Mouse (Mus musculus) urinary bladder, postnatal 25 days (tissue): Measurements from ENCODE around the gene Snapc4.
A peak's percentile ranks its signal among the peaks of the same experiment; 100 is the strongest.
"Not testable (repeated sequence)": the region's sequence is repeated elsewhere in the genome, so short reads cannot be mapped to it uniquely, and the experiment has no call there.

Experiments
- DNase-seq: peaks from one replicate; pipeline ENCODE4 v3.0.0; 2022; ENCODE audit warnings: low spot score

Snapc4 gene

DNA sequence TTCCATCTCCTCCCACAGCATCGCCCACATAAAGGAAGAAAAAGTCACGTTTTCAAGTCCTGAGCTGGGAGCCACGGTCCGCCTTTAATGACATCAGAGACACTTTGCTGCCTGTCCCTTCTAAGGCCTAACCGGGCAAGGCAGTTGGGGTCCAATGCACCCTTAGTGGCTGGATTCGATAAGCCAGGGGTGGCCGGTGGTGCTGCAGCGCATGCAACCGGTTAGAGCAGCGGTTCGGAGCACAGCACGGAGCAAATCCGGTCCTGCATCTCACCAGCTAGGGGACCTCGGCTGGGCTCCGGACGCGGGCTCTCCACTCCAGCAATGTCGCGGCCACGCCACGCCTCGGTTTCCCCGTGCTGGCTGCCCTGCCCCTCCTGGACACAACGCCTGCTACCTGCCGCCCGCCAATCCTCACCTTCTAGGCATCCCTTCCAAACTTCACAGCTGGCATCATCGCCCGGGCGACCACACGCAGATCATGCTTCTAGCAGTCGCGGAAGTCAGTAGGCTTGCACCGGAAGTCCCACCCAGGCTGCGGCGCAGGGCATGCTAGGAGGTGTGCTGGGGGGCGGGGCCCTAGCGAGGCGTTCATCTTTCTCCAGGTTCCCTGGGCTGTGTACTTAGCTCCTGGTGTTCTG, at the start of gene Snapc4:
Gene Snapc4, minus strand, starts transcription at position 523 of the 641 bp plus-strand sequence.
- DNase-seq, result peak; percentile 75

DNA sequence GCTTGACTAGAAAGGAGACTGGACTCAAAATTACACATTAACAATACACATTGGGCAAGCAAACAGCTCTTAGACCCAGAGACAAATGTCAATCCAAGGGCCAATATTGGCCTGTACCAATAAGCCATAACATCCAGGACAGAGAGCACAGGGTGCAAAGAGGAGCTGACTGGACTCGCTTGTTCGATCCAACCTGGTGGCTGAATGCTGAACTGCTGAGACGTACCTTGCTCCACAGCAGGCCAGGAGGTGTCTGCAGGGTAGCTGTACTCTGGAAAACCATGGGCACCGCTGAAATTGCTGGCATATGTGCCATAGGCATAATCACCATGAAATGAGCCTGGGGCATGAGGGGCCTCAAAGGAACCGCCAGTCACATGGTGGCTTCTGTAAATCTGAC, 49.4 kb upstream of the Snapc4 start:
- no peak for DNase-seq

DNA sequence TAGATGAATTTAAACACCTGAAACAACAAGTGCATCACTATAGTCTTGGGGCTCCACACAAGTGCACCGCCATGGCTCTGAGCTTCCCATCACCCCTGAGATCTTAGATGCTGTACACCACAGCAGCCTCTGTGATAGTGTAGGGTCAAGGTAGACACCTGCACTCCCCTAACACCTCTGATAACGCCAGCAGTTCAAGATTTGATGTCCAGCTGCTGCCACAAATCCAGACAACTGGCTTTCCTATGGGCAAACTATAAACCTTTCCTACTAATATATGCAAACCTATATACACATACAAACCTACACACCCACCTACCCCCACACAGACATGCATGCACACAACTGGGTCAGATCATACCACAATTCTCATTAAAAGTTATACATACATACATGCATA, 44.1 kb upstream of the Snapc4 start:
- DNase-seq, result no peak

DNA sequence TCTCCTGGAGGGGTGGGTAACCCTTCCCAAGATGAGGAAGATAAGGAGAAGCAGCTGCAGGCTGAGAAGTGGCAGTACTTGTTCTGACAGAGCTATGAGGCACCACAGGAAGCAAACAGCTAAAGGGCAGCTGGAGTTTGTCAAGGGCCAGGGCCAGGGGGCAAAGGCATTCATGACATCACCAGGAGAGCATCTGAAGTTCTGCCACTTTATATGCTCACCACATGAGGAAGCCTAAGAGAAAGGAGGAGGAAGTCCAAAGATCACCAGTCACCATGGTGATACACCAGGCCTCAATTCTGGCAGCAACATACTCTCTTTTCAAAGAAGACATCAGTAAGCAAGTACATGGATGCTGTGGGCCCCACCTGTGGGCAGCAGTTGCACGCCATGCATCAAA, 42.6 kb upstream of the Snapc4 start:
- DNase-seq, result no peak

DNA sequence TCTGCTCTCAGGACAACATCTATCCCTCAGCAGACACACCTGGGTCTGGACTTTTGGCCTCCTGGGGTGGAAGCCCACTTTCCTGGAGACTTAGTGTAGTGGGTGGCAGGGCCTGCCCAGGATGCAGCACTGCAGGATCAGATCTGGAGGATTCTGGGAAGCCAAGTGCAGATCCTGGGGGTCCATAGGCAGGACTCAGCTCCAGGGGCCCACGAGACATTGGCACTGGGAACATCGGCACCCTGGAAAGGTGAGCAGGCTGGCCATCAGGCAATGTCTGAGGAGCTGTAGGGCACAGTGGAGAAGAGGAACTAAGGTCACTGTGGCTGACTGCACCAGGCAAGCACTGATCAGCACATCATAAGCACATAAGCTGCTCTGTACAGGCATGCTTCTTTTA, 41.5 kb upstream of the Snapc4 start:
- DNase-seq, result no peak

DNA sequence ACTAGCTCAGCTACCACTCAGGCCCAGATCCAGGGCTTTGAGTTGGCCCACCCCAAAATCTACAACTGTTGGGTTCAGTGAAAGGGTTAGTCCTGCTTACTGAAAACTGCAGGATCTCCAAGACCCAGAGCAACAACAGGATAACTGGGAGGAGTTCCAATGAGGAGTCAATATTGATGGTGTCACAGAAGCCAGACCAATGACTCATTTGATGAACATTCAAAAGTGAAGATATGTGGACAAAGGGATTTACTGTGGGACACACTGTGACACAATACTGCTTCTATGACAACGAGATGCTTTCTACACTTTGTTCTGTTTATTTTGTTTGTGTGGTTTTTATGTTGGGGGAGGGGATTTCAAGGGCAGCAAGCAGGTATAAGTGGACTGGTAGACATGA, 37.7 kb upstream of the Snapc4 start:
- DNase-seq, result no peak

DNA sequence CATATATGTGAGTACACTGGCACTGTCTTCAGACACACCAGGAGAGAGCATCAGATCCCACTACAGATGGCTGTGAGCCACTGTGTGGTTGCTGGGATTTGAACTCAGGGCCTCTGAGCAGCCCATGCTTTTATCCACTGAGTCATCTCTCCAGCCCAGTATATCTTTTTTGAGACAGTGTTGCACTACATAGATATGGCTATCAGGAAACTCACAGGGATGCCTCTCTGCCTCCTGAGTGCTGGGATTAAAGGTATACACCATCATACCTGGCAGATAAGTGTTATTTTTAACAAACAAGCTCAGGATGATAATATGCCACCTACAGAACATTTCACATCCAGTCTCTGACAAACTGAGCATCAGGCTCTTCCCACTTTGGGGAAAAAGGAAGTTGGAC, 36.6 kb upstream of the Snapc4 start:
- no peak for DNase-seq

DNA sequence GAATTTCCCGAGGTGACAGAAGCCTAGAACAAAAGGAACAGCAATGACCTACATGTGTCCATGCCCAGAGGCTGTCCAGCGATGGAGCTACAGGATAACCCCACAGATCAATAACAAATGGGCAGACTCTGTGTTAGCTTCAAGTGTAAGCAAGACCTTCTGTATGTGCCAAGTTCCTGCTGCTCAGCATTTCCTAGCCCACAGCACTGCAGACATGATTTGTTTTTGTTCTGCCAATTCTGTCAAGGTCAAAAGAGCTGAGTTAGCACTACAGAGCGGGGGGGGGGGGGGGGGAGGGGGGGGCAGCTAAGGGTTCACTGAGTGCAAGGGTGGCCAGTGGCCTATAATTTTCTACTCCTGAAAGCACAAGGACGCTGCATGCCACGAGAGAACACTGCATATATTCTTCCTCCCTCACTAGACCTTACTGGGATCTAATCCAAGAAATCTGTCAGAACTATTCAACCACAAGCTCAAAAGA, 30.5 kb upstream of the Snapc4 start:
- no peak for DNase-seq

DNA sequence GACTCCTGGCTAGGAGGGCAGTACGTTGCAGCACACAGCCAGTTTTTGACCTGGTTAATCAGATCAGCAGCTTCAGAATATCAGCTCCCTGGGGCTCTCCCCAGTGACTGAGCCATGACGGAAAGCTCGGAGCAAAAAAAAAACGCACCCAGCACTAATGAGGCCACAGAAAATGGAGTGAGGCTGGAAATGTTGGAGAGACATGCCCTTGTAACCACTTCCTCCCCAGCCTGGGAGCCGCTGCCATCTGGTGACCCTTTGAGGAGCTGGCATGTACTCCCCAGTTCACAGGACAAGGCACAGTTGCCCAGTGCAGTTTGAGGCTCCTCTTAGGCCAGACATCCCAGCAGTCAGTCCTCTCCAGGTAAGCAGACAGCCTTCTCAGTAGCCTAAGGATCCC, 29.6 kb upstream of the Snapc4 start:
- DNase-seq, result no peak

DNA sequence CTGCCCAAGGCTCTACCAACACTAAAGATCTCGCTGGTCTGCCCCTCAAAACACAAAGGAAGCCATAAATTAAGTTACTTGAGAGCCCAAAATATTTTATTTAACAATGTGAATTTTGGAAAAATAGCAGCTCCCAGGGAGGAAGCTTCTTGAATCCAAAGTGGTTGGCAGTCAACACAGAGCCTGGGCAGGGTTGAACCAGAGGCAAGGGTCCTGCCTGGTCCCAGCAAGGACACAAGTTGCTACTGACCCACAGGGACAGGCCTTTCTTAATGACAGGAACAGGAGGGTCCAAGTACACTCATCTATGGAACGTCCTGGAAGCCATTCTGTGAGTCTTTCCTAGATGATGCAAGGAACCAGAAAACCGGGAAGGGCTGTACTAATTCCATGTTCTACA, 28.9 kb upstream of the Snapc4 start:
- no peak for DNase-seq

DNA sequence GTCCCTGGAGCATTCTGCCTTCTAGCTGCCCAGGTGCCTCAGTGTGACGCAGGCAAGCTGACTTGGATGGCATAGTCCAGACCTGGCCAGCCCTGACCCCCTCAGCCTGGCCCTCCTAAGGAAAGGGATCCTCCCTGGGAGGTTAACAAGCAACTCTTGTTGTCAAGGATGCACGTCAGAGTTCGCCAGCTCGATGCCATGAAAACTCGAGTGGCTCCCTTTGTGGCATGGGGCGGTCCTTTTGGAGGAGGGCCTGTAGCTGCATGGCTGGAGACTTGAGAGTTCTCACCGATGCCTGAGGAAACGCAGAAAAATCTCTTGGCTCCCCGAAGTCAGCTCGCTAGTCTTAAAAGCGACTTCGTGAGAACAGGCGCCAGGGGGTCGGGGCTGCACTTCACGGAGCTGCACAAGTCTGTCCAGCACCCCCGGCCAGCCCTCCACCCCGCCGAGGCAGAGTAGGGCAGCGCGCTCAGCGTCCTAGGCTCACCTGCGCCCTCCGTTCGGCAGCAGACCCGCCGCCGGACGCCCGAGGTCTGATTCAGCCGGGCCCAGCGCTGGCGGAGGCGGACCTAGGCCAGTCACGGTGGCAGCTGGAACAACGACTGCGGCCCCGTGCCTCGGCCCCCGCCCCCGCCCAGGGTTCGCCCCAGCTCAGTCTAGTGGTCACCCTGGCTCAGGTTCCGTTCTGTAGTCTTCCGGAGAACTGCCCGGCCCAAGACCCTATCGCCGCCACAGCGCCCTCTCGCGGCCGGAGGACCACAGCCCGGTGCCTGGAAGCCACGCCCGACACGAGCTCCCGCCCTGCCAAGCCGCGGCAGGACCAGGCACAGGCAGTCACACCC, 28.3 kb upstream of the Snapc4 start, which contains the start of gene Inpp5e:
Gene Inpp5e, minus strand, starts transcription at position 689 of the 842 bp plus-strand sequence.
- DNase-seq, result peak; percentile 100

DNA sequence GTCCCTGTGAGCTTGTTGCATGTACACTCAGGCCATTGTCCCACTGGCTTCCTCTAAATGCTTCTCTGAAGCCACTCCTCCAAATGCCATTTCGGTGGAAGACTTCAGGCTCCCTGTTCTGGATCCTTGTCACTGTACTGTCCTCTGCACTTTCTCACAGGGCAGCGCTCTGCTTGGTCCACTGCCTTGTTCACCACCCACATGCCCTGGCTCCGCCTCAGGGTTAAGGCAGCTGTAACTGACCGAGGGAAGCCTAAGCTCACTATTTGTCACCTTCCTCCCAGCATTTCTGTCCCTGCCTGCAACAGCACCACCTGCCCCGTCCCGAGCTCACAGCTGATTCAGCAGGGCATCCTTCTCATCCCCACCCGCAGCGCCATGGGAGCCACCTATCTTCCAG, 22.9 kb upstream of the Snapc4 start:
- no peak for DNase-seq

DNA sequence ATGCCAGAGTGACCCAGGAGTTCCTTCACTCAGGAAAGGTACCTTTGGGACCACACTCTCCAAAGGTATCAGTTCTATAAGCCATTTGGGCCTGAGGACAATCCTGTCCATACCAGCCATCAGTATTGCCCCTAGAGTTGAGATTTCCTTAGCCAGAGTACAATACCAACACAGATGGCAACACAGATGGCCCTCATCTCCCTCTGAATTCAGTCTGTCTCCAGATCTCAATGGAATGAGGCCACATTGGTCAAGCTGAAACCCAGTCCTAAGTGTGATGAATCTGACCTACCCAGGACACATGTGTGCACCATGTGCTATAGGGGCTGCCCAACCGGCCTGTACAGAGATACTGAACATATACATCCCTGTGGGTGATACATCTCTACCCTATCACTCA, 21.8 kb upstream of the Snapc4 start:
- DNase-seq, result no peak

DNA sequence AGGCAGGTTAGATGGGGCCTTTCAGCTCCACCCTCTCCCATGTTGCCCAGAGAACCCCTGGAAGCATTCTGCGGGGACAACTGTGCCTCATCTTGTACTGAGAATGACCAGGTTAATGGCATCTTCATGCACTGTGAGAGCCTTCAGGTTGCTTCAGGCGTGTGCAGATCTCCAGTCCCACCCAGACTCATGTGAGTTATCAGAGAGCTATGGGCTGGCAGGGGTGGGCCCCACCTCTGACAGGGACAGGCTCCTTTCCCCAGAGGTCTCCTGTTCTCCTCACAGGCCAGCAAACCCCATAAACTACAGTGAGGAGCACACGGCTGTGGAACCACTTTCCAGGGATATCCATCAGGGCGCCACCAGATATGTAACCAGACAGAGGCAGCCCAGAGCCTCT, 20.6 kb upstream of the Snapc4 start:
- no peak for DNase-seq

DNA sequence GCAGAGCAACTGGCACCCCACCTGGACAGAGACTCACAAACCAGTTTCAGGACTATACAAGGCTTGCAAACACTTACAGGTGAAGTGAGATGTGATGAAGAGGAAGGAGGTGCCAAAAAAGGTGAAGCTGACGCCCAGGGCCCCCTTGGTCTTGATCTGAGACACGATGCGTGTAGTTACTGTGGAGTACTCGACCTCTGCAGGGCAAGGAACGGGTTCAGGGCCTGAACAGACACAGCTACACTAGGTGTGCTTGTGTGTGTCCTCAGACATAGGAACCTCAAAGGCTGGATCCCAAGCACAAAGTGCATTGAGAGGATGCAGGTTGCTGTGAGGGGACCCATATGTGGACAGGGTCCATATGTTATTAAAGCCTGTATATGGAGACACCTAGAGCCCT, 19.8 kb upstream of the Snapc4 start:
- no peak for DNase-seq

DNA sequence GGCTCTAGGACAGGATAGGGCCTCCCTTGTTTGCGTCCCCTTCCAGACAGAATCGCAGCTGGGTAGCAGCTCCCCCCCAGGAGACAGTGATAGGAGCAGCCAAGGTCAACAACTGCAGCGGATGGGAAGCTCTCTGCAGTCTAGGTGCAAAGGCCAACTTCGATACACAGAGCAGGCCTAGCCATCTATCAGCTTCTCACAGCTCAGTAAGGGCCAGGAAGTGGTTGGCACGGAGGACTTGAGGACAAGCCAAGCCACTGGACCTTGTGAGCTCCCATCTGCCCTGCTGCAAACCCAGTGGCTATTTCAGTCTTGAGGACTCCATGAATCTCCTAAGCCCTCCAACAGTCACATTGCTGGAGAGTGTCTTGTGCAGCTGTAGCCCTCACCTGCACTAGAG, 19.2 kb upstream of the Snapc4 start:
- no peak for DNase-seq

DNA sequence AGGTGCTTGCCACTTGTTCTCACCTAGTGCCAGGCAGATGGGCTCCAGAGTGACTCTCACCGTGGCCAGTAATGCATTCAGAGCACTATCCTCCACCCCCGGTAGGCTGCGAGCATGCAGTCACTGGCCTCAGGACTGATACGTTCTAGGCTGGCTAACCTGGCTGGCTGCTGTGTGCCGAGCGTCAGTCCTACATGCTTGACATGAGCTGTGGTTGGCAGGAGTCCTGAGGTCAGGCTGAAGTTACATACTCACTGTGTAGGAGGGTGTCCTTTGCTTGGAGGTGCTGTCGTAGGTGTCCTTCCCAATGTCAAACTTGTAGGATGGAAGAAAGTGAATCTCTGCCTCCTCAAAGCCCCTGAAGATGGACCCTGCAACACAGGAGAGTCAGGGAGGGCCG, 18.5 kb upstream of the Snapc4 start:
- no peak for DNase-seq

DNA sequence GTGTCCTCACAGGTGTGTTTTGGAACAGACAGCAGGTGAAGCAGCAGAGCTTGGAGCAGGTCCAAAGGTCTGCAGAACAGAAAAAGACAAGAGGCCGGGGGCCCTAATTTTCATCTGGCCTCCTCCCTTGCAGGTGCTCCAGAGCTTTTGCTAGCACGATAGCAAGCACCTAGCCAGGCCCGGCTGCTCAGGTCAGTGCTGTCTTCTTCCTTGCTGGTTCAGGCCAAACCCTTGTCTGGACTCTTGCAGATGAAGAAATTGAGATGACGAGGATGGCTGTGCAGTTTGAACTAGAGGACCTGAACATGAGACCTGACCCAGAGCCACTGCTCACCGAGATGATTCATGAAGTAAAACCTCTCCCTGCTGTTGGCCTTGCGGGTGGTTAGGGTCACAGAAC, 11.2 kb upstream of the Snapc4 start:
- DNase-seq, result no peak

DNA sequence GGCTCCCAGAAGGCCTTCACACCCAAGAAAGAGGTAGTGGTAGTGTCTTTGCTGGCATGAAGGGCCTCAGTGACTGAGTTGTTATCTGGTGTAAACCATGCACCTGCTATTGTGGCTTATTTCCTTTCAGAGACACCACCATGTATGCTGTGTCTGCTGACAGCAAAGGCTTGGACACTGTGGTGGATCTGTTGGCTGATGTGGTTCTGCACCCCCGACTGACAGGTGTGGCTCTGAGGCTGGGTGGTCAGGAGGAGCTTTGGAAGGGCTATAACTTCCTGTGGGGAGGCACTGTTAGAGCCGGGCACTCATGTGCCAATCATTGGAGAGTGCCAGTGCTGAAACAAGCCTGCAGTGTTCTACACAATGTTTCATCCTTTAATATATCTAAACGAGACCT, 10.5 kb upstream of the Snapc4 start:
- DNase-seq, result no peak

DNA sequence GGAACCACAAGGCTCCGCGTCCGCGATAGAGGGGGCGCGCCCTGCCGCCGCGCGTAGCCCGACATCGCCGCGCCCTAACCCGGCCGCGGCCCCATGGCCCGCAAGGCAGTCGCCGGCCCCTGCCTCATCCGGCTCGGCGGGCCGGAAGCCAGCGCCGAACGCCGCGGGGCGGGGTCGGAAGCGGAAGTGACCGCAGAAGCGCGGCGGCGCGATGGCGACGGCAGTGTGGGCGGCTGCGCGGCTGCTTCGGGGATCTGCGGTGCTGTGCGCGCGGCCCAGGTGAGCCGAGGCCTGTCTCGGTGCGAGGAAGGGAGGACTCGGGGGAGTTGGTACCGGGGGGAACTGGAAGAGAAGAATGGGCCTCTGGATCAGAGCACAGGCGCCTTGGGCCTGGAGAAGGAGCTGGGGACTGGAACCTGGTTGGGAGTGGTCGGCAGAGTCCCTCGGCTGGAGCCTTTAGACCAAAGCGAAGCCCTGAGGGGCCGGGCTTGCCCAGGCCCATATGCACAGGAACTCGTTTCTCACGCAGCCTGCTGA, 8.8 kb upstream of the Snapc4 start, which contains the start of the genes Entr1 and Pmpca:
Gene Entr1, minus strand, starts transcription at position 163 of the 537 bp plus-strand sequence.
Gene Pmpca, plus strand, starts transcription at position 186 of the 537 bp plus-strand sequence.
- DNase-seq, result peak; percentile 84

DNA sequence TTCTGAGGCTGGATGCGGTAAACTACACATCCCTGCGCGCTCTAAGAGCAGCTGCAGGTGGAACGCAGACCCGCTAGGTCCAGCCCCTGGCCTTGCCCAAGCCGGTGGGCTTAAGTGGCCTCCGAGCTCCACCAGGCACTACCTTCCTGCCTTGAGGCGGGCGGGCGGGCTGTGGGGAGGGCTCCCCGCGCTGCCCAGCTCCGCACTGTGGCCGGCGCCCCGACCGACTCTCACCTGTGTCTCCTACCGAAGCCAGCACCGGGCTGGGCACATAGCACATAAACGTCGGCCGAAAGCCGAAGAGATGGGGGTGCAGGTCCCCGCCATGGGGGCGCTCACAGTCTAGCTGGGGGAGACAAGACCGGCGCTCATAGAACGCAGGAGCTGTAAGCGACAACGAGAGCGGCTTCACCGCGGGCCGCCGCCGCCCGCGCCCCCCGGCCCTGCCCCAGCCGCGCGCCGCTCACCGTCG, 8.3 kb upstream of the Snapc4 start:
- no peak for DNase-seq

DNA sequence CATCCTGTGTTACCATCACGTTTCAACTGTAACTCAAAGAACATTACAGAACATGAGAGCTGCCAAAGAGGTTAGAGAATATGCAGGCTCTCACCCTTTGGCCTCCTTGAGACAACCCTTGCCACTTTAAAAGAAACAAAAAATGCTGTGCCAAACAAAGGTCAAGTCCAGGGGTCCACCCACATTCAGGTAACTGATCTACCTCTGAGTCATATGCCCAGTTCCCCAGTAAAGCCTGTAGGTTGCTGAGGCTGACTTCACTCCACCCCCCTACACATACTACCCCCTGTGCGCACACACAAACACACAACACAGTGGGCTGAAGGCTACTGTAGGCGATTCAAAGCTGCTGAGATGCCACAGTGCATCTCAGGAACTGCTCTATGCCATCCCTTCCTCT, 7.3 kb upstream of the Snapc4 start:
- DNase-seq, result no peak

DNA sequence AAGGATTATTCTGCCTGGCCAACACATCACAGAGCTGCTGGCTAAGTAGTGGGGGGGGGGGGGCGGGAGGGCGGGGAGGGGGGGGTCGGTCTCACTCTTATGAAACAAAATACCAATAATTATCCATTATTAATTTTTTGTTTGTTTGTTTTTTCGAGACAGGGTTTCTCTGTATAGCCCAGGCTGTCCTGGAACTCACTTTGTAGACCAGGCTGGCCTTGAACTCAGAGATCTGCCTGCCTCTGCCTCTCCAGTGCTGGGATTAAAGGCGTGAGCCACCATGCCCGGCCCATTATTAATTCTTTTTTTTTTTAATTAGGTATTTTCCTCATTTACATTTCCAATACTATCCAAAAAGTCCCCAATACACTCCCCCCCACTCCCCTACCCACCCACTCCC, 418 bp upstream of the Snapc4 start:
- DNase-seq, result not testable (repeated sequence)
